Mouse (Mus musculus) C2C12 (cell line): ENCODE data around the gene Tm7sf2.

Experiments used
- CEBPB ChIP-seq: IDR thresholded peaks from one replicate; pipeline ENCODE4 v1.6.1; 2011; ENCODE audit warnings: low read depth, mild to moderate bottlenecking, control low read depth, moderate library complexity
- CTCF ChIP-seq: IDR thresholded peaks from one replicate; pipeline ENCODE4 v1.5.1; 2011; ENCODE audit not compliant: control insufficient read depth, insufficient read depth, insufficient read length
- FOSL1 ChIP-seq: IDR thresholded peaks from one replicate; pipeline ENCODE4 v1.8.0; 2011; ENCODE audit warnings: mild to moderate bottlenecking, low read length; ENCODE audit not compliant: poor library complexity, insufficient read depth, severe bottlenecking
- MAX ChIP-seq: IDR thresholded peaks from one replicate; pipeline ENCODE4 v1.6.1; 2011; ENCODE audit warnings: mild to moderate bottlenecking, control low read depth
- MYOD1 ChIP-seq: IDR thresholded peaks from one replicate; pipeline ENCODE4 v1.6.1; 2011; ENCODE audit warnings: low read depth; ENCODE audit not compliant: control insufficient read depth, insufficient read length
- MYOG ChIP-seq: IDR thresholded peaks from one replicate; pipeline ENCODE4 v1.6.1; 2011; ENCODE audit not compliant: control insufficient read depth, insufficient read length; ENCODE audit errors: extremely low read depth
- USF1 ChIP-seq: IDR thresholded peaks from one replicate; pipeline ENCODE4 v1.6.1; 2011; ENCODE audit warnings: low read depth, mild to moderate bottlenecking, control low read depth, moderate library complexity

- TF ChIP-seq MAX (no peak), CTCF (no peak), USF1 (no peak), MYOG (no peak), FOSL1 (no peak), MYOD1 (no peak), CEBPB (no peak)
These were observed 36.3 kb upstream of the Tm7sf2 start for GRCm38 (mm10) chr19:6104476-6104875.
